Mouse (Mus musculus) midbrain, embryonic 16.5 days (tissue): ENCODE results near the gene Adgrg1. TPM values are rescaled to one million over a fixed set of nuclear protein-coding genes. Genes with fewer than 3 reads are reported as not detected.
"Not testable (repeated sequence)": the region's sequence is repeated elsewhere in the genome, so short reads cannot be mapped to it uniquely, and the experiment has no call there.

ENCODE experiments used
- ATAC-seq: fragments of 200-750 bp; cut with Nextera tagmentation; 2 replicates; pipeline ENCODE4 v1.8.0; 2017; ENCODE audit warnings: moderate TSS enrichment
- H3K27ac ChIP-seq: fragments of 300-500 bp; sonication (generic); 2 replicates; pipeline ENCODE4 v1.5.1; 2014; ENCODE audit warnings: mild to moderate bottlenecking, low read length, mixed read lengths
- H3K27me3 ChIP-seq: fragments of 300-500 bp; sonication (generic); 2 replicates; pipeline ENCODE4 v1.6.1; 2014; ENCODE audit warnings: low read depth, low read length, mixed read lengths; ENCODE audit not compliant: control insufficient read depth, insufficient read depth
- H3K36me3 ChIP-seq: fragments of 300-500 bp; sonication (generic); 2 replicates; pipeline ENCODE4 v1.6.1; 2014; ENCODE audit warnings: mild to moderate bottlenecking, low read length, moderate library complexity, mixed read lengths; ENCODE audit not compliant: control insufficient read depth, insufficient read depth
- H3K4me1 ChIP-seq: fragments of 300-500 bp; sonication (generic); 2 replicates; pipeline ENCODE4 v1.6.1; 2014; ENCODE audit warnings: mild to moderate bottlenecking, low read length, mixed read lengths; ENCODE audit not compliant: control insufficient read depth, insufficient read depth
- H3K4me2 ChIP-seq: fragments of 300-500 bp; sonication (generic); 2 replicates; pipeline ENCODE4 v1.6.1; 2014; ENCODE audit warnings: mild to moderate bottlenecking, low read length, mixed read lengths
- H3K4me3 ChIP-seq: fragments of 300-500 bp; sonication (generic); 2 replicates; pipeline ENCODE4 v1.5.1; 2014; ENCODE audit warnings: low read depth, mild to moderate bottlenecking, low read length, moderate library complexity, mixed read lengths
- H3K9ac ChIP-seq: fragments of 300-500 bp; sonication (generic); 2 replicates; pipeline ENCODE4 v1.6.1; 2014; ENCODE audit warnings: low read depth, low read length, mixed read lengths
- H3K9me3 ChIP-seq: fragments of 300-500 bp; sonication (generic); replicated peaks from 2 replicates; pipeline ENCODE4 v1.6.1; 2014; ENCODE audit warnings: mild to moderate bottlenecking, low read length, mixed read lengths; ENCODE audit not compliant: control insufficient read depth, poor library complexity, severe bottlenecking
- WGBS: fragments of 180-500 bp; shearing (Covaris S2); extraction: QIAGEN DNeasy Blood & Tissue Kit; methylation state at CpG from one replicate; pipeline ENCODE4 v1.1.7; 2014; 5-methylcytosine and 5-hydroxymethylcytosine counted together
- polyA plus RNA-seq: library from polyadenylated mRNA; unstranded; fragments of >200 nt; fragmentation: Nextera tagmentation; extraction: Ambion mirVana; gene quantifications from 2 replicates; pipeline ENCODE4 v1.2.1, GENCODE M21; 2015

Gene Adgrg1
- polyA plus RNA-seq, 1 experiment from 2014 or later: 153 TPM

GRCm38 (mm10) chr8:95025421-95025820 lies 50.9 kb downstream of the Adgrg1 start:
- WGBS: 70% methylated on average over 2 of the region's 2 CpGs
- Histone ChIP-seq H3K9me3 (no peaks in the 10 kb centered on the region), H3K36me3 (no peaks in the 10 kb centered on the region), H3K27me3 (no peaks in the 10 kb centered on the region), H3K4me2 (no peak overlapping the region), H3K9ac (no peak overlapping the region), H3K27ac (no peak overlapping the region), H3K4me3 (no peak overlapping the region), H3K4me1 (no peaks in the 10 kb centered on the region)
- no peak for ATAC-seq

- H3K9me3 ChIP-seq, H3K9ac ChIP-seq, ATAC-seq, H3K36me3 ChIP-seq, H3K4me2 ChIP-seq, H3K27ac ChIP-seq, H3K27me3 ChIP-seq, H3K4me3 ChIP-seq, H3K4me1 ChIP-seq: not testable (repeated sequence)
- WGBS: 60% methylated on average over 7 of the region's 7 CpGs
Measured at GRCm38 (mm10) chr8:95028391-95028790, 53.8 kb downstream of the Adgrg1 start.

- WGBS: 68% methylated on average over 7 of the region's 7 CpGs
- Histone ChIP-seq H3K27ac (no peak overlapping the region), H3K4me1 (no peaks in the 10 kb centered on the region), H3K36me3 (no peaks in the 10 kb centered on the region), H3K4me2 (no peak overlapping the region), H3K9me3 (no peaks in the 10 kb centered on the region), H3K27me3 (no peaks in the 10 kb centered on the region), H3K4me3 (no peak overlapping the region), H3K9ac (no peak overlapping the region)
- no peak; the same call in 1 of the 2 replicates for ATAC-seq
Measured at GRCm38 (mm10) chr8:95037106-95037925, 62.8 kb downstream of the Adgrg1 start.

- no peak overlapping the region for H3K4me2 ChIP-seq
Measured at GRCm38 (mm10) chr8:95041883-95042784, 67.6 kb downstream of the Adgrg1 start.

GRCm38 (mm10) chr8:95044811-95045210 lies 70.3 kb downstream of the Adgrg1 start:
- no peak overlapping the region for H3K4me2 ChIP-seq
- H3K36me3 ChIP-seq: no peaks in the 10 kb centered on the region
- no peaks in the 10 kb centered on the region for H3K27me3 ChIP-seq
- H3K4me3 ChIP-seq: no peak overlapping the region
- peak; percentile 46; the same call in 1 of the 2 replicates for ATAC-seq
- peaks cover 6% of the 10 kb centered on the region for H3K4me1 ChIP-seq
- H3K9me3 ChIP-seq: no peaks in the 10 kb centered on the region
- no peak overlapping the region for H3K9ac ChIP-seq
- WGBS: 33% methylated on average over 4 of the region's 4 CpGs
- peak overlapping the region; percentile 38; the same call in 1 of the 2 replicates for H3K27ac ChIP-seq

More at GRCm38 (mm10) chr8:95041883-95042784, 67.6 kb downstream of the Adgrg1 start:
- no peaks in the 10 kb centered on the region for H3K27me3 ChIP-seq
- no peak overlapping the region for H3K9ac ChIP-seq
- 78% methylated on average over 6 of the region's 6 CpGs for WGBS
- ATAC-seq: no peak
- no peak overlapping the region for H3K27ac ChIP-seq
- H3K4me3 ChIP-seq: no peak overlapping the region
- no peaks in the 10 kb centered on the region for H3K36me3 ChIP-seq
- no peaks in the 10 kb centered on the region for H3K4me1 ChIP-seq
- no peaks in the 10 kb centered on the region for H3K9me3 ChIP-seq

GRCm38 (mm10) chr8:95046982-95047381 lies 72.4 kb downstream of the Adgrg1 start:
- ATAC-seq: no peak
- H3K4me3 ChIP-seq: no peak overlapping the region
- H3K36me3 ChIP-seq: no peaks in the 10 kb centered on the region
- H3K9me3 ChIP-seq: no peaks in the 10 kb centered on the region
- no peak overlapping the region for H3K9ac ChIP-seq
- H3K4me1 ChIP-seq: peaks cover 6% of the 10 kb centered on the region
- WGBS: 74% methylated on average over 3 of the region's 3 CpGs
- no peaks in the 10 kb centered on the region for H3K27me3 ChIP-seq
- no peak overlapping the region for H3K27ac ChIP-seq
- H3K4me2 ChIP-seq: no peak overlapping the region

- Histone ChIP-seq H3K27me3 (no peaks in the 10 kb centered on the region), H3K9ac (no peak overlapping the region), H3K4me2 (no peak overlapping the region), H3K27ac (peak overlapping the region; percentile 45; the same call in 1 of the 2 replicates), H3K36me3 (no peaks in the 10 kb centered on the region), H3K4me1 (peaks cover 6% of the 10 kb centered on the region), H3K9me3 (no peaks in the 10 kb centered on the region), H3K4me3 (no peak overlapping the region)
- WGBS: 57% methylated on average over 6 of the region's 6 CpGs
- peak; percentile 61 for ATAC-seq
Measured at GRCm38 (mm10) chr8:95047884-95048680, 73.5 kb downstream of the Adgrg1 start.

GRCm38 (mm10) chr8:95049636-95050035 lies 75.1 kb downstream of the Adgrg1 start:
- H3K9ac ChIP-seq: no peak overlapping the region

More at GRCm38 (mm10) chr8:95049636-95050035, 75.1 kb downstream of the Adgrg1 start:
- no peak for ATAC-seq
- 97% methylated on average over 2 of the region's 2 CpGs for WGBS
- H3K36me3 ChIP-seq: no peaks in the 10 kb centered on the region
- H3K4me1 ChIP-seq: peaks cover 6% of the 10 kb centered on the region
- no peak overlapping the region for H3K4me3 ChIP-seq
- no peaks in the 10 kb centered on the region for H3K9me3 ChIP-seq
- H3K27me3 ChIP-seq: no peaks in the 10 kb centered on the region; the same call in 1 of the 2 replicates
- no peak overlapping the region for H3K27ac ChIP-seq
- no peak overlapping the region for H3K4me2 ChIP-seq
